Mouse (Mus musculus) c-Kit-positive CD71-negative TER-119-negative erythroid progenitor cells, embryonic 14.5 days (primary cell): ENCODE results near the gene Spred1.
"Not testable (repeated sequence)": the region's sequence is repeated elsewhere in the genome, so short reads cannot be mapped to it uniquely, and the experiment has no call there.

Experiments
- DNase-seq: peaks from one replicate; pipeline ENCODE4 v3.0.0-alpha.2; 2013; ENCODE audit warnings: low read depth

The Spred1 gene

DNA sequence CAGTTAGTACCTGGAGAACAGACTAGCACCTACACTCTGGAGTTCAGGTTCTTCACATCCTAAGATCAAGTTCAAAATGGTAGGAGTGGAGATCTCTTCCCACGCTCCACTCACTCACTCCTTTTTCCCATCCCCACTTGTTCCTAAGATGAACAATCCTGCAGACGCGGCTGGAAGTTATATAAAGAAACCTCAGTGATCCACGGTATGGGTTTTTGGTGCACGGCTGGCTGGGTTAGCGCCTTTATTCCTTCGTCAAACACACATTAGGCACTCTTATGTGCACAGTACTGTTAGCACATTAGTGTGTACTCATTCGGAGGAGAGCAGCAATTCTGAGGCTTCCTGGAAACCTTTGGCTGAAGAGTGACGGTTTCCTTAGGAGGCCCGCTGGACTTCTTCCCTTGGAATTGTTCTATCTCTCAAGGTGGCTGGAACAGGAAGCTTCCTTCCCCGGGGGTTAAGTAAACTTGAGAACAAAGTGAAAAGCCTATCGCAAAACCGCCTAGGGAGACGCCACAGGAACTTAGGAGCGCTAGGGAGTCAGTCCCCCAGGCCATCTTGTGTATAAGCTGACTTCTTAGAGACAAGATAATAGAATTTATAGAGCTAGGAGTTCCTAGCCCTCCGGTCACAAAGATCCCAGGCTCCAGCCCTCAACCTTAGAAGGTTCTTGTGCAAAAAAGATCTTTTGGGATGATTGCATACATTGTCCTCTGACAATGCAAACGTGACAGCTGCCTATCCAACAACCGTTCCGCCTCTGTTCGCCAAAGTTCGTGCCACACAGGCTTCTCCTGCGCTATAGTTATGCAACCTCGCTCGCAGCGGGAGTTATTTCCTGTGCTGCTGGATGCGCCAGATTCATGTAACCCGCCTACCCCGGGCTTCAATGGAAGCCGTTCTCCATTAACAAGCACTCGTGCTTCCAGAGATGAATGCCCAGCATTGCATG lies 1.6 kb upstream of the Spred1 start:
- no peak for DNase-seq

DNA sequence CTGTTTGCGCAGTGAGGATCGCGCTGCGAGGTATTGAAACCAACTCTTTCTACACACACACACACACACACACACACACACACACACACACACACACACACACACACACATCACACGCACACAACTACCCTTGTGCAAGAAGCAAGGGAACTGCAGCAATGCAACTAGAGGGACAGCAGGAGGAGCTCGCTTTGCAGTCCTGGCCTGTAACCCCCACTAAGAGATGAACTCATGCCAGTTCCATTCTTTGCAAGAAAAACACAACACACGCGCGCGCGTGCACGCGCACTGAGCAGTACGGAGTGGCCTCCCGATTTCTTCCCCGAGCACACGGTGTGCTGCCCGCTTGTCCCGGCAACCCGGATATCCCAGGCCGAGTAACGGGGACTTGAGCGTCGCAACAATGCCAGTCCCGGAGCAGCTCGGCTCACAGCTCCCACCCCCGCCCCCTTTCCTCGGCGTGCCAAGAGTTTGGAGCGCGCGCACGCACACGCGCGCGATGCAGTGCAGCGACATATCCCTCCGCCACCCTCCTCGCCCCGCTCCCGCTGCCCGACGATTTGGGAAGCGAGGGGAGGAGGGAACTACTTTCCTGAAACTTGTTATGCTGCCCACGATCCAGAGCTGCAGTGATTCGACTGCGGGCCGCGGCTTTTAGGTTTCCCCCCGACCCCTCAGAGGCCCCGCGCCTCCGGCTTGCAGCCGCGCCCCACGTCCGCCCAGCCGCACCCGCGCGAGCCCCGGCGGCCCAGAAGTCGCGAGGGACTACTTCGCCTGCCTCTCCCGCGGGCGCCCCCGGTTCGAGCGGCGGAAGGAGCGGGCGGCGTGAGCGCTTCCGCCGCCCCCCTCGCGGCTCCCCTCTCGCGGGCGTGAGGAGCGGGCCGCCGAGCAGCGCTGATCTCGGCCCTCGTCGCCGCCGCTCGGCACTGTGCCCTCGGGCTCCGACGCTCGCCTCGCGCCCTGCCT lies 645 bp upstream of the Spred1 start:
- peak; percentile 81 for DNase-seq

DNA sequence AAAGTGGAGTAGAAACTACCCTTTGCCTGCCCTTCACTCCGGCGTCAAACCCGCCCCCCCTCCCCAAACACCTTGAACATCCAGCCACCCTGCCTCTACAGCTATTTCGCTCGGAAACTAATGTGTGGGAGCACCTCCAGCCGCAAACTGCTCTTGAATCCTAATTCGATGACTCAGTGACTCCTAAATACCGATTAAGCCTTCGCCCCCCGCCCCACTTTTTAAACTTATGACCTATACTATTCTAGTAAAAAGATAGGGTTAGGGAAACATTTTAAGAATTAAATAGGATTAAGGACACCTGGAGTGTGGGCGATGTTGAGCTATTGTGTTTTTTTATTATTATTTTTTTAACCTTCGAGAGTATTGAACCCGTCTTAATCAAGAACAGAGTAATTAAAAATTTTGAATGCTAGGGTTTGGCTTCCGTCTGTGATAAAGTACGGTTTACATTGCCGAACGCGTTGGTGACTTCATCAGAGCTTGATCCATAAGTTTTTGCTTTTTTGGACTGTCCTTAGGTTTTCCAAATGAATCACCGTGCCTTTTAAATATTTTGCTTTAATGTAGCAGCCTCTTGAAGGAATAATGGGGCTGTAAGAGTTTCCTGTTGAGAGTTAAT lies 921 bp downstream of the Spred1 start:
- DNase-seq: no peak

DNA sequence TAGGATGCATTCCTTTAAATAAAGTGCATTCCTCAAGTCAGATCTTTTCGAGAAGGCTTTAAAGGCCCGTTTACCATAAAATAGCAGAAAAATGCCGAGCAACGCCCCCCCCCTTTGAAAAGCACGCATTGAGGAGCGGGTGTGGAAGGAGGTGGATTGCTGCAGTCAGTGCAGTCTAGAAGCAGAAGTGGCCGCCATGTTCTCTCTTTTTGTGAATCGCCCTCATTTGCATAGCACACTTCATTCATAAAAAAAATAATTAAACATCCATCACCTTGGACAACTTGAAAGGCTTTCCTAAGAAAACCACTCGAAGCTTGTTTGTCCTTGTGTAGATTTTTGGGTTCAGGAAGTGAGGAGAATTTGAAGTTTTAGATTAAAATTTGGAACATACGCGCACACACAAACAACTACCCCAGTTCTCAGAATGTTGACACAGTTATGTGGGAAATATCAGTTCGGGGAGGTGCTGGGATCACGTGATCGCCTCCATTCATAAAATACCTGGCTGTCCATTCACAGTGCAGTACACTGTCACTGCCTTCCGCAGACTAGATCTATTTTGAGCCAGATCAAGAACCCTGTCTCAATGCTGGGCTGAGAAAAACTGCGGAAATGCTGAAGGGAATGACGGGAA lies 1.6 kb downstream of the Spred1 start:
- DNase-seq: no peak

DNA sequence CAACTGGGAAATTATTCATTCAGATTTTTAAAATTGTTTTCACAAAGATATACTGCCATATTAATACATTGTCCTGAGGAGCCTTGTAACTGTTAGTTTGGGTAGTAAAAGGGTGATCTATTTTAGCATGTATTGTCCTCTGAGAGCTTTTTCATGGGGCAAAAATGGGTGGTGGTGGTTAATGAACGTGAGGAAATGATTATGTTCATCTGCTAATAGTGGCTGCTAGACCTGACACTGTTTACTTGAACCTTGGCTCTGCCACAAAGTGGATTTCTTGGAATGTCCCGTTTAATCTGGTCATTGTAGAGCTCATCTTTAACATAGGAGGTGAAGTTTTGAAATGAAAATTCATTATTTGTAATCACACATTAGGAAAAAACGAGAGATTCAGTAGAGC lies 2.5 kb downstream of the Spred1 start:
- no peak for DNase-seq

DNA sequence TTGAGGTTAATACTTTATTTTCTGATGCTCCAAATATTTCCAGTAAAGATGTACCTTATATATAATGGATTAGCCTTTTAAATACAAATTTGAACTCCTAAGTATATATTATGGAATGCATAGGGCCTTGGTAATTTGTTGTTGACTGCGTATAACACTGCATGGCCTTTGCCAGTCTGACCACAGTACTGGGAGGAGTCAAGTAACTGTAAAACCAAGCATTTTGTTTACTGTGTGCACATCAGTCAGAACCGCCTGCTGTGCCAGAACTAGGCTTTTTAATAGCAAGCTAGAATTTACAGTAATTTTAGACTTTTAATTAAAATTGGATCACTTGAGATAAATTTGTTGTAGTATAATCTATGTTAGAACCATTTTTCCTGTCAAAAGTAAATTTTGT lies 3.7 kb downstream of the Spred1 start:
- no peak for DNase-seq

DNA sequence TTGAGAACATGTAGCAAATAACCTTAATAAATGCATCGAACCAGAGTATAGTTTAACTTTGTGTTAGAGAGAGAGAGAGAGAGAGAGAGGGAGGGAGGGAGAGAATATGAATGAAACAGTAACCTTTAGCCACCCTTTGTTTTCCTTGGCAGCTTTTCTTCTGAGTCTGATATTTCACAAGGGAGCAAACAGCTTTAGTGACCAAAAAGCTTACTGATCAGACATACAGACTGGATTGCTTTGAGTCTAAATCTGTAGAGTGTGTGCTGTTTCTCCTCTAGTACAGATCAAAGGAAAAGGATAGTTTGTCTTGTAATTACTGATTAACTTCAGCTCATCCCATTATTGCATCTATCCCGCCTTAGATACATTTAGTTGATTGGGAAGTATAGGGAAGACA lies 8.0 kb downstream of the Spred1 start:
- no peak for DNase-seq

DNA sequence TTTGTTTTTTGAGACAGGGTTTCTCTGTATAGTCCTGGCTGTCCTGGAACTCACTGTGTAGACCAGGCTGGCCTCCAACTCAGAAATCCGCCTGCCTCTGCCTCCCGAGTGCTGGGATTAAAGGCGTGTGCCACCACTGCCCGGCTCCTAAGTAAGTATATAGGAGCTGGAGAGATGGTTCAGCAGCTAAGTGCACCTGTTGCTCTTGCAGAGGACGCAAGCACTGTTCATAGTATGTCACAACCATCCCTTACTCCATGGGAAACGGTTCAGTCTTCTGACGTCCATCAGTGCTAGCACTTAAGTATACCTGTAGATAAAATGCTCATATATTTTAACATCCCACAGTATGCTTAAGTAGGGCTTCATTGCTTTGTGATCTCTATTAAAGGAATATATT lies 9.9 kb downstream of the Spred1 start:
- not testable (repeated sequence) for DNase-seq

DNA sequence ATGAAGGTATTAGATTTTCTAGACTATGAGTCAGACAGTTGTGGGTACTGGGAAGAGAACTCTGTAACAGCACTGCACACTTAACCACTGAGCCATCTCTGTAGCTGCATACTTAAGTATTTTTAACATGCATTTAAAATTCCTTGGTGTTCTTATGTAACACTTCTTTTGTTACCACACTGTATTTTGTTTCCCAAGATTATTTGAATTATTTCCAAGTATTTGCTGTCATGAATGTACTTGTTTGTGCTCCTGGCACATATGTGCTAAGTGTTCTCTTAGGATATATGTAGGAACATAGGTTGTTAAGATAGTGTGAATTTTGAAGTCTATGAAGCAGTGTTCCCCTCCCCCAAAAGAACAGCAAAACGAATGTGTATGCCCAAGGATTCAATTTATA lies 10.7 kb downstream of the Spred1 start:
- no peak for DNase-seq

DNA sequence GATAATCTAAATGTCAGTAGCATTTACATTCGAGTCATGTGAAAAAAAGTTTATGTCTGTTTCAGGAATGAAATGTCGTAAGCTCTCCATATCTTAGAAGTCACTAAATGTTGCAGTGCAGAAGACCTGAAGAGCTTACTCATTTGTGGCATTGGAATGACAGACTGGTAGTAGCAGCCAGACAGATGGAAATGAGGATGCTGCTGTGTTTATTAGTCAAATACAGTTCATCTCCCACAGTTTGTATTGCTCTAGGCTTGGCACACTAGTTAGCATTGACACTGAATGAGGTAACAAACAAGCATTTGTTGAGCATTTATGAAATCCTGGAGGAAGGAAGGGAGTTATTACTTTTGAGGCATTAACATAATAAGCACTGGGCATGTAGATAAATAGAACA lies 12.4 kb downstream of the Spred1 start:
- no peak for DNase-seq

DNA sequence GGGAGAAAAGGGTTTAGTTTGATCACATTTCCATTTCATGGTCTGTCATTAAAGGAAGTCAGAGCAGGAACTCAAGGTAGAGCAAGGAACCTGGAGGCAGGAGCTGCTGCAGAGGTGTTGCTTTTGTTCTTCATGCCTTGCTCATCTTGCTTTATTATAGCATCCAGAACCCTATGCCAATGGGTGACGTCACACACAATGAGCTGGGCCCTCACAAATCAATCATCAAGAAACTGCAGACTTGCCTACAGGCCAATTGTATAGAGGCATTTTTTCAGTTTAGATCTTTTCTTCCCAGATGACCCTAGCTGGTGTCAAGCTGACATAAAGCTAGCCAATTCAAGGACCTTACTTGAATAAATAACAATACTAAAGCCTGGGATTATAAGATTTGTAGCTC lies 16.6 kb downstream of the Spred1 start:
- DNase-seq: no peak

DNA sequence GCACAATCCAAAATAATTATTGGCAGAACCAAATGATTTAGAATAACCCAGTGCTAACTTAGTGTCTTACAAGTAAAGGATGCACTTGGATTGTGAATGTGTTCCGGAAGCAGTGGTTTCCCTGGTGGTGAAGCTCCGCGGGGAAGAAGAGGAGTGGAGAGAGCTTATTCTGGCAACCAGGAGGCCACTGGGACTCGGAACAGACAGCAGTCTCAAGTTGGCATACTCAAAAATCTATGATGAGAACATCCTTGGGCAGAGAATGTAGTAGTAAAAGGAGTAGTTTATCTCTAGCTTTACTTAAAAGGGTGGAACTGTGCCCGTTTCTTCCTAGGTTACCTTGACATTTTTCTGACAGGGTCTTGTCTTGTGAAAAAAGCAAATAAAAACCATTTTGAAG lies 17.8 kb downstream of the Spred1 start:
- no peak for DNase-seq

DNA sequence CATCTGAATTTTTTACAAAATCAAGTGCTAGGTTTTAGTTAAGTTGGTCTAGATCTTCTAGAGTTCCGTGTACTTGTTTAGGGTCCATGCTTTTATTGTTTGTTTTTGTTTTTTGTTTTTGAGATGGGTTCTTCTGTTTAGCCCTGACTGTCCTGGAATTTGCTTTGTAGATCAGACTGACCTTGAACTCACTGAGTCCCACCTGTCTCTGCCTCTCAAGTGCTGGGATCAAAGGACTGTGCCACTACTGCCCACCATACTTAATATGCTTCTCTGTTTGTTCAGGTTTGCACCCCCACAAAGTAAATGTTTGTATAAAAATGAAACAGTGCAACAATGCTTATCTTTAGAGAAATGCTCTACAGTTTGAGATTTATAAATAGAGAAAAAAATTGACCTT lies 18.8 kb downstream of the Spred1 start:
- DNase-seq: no peak

DNA sequence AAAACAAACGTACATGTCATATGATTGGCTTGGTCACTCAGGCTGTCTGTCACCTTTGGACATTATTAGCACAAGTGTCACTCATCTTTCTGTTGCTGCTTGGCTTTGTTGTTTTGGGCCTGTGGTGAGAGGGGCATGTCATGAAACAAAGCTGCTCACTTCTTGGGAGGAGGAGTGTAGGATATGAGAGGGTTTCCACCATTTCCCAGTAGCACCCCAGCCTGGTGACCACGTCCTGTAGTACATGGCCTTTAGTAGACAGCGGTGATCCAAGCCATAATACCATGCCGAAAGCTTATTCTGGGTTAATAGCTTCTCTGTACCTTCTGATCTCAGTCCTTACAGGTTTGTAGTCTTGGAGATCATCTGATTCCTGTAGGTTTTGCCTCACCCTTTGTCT lies 21.9 kb downstream of the Spred1 start:
- no peak for DNase-seq

DNA sequence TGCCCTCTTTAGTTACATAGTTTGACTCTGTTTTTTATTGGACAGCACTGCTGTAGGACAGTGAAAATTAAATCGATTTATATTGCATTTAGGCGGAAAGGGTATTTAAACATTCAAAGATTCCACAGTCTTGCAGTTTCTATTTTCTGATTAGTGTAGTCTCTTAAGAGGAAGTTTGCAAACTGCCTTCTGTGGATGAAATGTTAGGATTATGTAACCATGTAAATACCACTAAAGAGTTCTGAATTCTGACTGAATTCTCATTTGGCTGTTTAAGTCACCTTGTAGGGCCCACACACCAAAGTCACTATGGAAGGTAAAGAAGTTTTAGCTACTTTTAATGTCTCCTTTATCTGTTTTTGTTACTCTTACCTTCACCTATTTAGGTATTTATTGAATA lies 24.9 kb downstream of the Spred1 start:
- no peak for DNase-seq

DNA sequence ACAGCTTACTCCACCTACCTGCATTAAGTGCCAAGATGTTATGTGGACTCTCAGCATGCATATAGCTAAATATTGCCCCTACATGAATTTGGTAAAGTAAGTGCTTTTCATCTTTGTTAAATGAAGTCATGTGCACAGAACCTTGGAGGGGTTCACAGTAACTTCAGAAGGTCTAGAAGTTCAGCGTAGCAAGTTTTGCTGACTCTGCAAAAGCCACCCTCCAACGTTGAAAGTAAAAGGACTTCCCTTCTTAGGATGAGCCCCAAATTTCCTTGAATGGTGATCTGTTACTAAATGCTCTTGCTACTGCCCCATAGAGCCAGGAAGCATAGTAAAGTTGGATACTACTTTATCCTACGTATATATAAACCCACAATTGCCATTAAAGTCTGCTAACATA lies 25.4 kb downstream of the Spred1 start:
- DNase-seq: no peak

DNA sequence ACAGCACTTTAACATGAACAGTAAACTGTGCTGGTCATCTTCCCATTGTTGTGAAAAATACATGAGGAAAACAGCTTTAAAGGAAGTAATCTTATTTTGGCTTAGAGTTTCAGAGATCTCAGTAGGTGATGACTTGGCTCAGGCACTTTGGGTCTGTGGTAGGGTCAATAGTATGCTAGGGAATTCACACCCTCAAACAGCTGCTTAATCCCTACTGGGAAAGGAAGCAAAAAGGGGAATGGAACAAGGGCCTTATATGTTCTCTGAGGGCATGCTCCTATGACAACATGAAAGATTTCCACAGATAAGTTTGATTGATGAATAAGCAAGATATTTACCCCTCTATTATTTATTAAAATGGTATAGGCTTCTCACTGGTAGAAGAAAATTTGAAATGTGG lies 31.0 kb downstream of the Spred1 start:
- DNase-seq: no peak

DNA sequence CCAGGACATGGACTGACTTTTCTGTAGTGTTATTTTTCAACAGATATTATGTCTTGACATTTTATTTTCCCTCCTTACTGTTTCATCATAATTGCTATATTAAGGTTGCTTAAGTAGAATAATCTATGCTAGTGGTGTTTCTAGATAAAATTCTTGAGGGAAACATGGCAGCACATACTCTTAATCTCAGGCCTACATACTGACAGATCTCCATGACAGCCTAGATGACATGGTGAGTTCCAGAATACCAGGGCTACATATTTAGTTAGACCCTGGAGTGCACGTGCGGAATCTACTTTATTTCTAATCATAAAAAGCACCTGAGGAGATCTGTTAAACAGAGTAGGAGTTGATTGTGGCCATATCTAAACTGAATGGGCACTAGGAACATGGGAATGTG lies 47.2 kb downstream of the Spred1 start:
- DNase-seq: no peak

DNA sequence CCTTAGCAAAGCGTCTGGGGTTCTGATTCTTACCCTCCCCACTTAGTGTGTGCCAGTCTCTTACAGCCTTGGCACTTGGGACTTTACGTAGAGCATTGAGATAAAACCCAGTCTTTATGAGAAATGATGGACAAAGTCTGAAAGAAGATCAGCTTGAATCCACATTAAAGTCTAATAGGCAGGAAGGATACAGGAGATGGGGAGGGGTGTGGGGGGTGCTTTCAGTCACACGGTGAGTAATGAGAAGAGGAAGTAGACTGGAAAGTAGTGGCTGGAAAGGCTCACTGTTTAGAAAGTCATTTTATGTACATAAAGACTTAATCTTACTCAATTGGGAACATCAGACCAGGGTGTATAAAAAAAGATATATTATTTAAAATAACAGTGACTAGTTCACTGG lies 47.9 kb downstream of the Spred1 start:
- no peak for DNase-seq

DNA sequence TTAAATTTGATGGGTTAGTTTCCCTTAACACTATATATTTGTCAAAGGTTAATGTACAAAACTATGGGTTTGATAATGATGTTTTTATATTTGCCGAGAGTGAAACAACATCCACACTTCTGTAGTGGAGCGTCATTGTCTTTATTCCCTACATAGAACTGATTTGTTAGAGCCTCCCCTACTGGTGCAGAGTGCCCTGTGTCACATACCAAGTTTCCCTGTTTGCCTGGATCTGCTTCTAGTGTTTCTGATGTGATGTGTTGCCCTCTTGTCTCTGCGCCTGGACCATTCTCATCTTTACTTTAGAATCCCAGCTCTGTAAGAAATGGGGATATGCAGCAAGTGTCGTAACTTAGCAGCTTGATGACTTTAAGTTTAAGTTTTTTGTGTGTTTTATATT lies 51.8 kb downstream of the Spred1 start:
- no peak for DNase-seq

DNA sequence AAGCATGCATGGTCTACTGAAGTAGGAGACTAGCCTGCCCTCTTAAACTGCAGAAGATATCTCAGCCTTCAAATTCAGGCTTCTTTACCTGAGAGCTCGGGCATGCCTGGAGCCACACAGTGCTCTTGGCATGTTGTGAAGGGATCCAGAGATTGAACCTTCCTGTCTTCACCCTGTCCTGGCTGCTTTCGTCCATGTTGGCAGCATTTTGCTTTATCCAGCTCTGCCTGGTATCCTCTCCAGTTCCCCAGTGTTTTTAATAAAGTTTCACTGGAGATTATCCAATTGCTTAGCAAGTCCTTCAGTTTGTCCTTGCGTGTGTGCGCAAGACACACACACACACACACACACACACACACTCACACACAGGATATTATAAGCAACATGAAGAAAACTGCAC lies 54.9 kb downstream of the Spred1 start:
- DNase-seq: no peak

DNA sequence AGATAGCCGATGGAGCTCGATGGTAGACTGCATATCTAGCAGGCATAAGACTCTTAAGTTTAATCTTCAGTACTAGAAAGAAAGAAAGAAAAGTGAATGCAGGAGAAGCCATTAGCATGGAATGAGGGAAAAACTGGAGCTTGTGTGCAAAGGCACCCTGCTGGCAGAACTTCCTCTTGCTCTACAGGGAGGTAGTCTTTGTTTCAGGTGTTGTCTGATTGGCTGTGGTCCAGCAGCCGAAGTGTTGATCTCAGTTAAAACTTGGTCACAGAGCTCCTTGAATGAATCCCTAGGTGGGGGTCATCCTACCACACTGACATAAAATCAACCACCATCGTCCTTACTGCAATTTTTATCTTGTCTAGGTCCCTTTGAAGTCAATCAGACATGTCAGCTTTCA lies 55.8 kb downstream of the Spred1 start:
- DNase-seq: no peak
